Mouse (Mus musculus) 3T3-L1 (cell line): Measurements from ENCODE around the gene A030005L19Rik.
"Not testable (repeated sequence)": the region's sequence is repeated elsewhere in the genome, so short reads cannot be mapped to it uniquely, and the experiment has no call there.

ENCODE experiments used
- DNase-seq: peaks from one replicate; pipeline ENCODE4 v3.0.0-alpha.2; 2015; ENCODE audit warnings: low read depth, low spot score

The A030005L19Rik gene

DNA sequence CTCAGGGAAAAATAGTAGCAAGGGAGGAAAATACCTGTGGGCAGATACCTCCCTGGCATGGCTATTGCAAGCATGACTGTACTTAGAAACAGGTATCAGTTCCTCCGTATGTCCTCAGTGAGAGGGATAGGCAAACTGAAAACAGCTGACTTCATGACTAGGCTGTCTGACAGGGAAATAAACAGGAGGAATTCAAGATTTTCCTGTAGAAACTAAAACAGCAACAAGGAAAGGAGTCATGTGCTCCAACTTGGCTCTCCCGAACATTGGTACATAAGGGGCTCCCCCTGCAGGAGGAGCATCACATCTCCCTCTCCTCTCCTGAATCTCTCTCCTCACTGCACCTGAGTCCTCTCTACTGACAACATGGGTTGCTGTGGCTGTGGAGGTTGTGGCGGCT is at the start of gene A030005L19Rik:
Gene A030005L19Rik (plus strand): TSS at position 301 of the 400 bp plus-strand sequence.
- peak; percentile 37 for DNase-seq

DNA sequence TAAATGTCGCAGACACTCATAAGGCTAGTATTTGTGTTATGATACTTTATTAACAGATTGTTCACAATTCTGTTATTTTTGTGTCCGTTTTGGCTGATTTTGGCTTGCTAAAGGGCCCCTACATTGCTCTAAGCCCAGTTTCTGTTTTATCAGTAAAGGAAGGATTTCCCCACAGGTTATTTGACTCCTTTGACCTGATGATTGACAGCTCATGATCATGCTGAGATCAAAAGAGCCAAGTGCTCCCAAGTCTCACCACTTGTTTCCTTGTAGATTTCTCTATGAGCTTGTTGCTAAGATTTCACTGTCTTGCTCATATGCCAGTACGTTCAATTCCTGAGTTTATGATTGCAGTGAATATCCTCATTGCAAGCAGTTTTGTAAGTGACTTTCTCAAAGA is 42.9 kb upstream of the A030005L19Rik start:
- DNase-seq = no peak

DNA sequence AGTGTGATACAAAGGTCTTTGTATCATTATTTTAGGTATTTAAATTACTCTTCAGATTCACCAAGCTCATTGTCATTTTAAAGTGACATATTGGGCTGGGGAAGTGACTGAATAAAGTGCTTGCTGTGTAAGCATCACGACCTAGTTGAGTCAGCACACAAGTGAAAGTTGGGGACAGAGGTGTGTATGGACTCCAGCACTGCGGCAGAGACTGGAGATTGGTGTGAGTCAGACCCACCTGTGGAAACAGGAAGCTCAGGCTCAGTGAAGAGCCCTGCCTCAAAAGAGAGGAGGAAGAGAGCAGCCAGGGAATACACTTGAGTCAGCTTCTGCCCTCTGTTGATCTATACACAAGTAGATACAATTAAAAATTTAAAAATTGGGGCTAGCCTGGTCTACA is 34.0 kb upstream of the A030005L19Rik start:
- no peak for DNase-seq

DNA sequence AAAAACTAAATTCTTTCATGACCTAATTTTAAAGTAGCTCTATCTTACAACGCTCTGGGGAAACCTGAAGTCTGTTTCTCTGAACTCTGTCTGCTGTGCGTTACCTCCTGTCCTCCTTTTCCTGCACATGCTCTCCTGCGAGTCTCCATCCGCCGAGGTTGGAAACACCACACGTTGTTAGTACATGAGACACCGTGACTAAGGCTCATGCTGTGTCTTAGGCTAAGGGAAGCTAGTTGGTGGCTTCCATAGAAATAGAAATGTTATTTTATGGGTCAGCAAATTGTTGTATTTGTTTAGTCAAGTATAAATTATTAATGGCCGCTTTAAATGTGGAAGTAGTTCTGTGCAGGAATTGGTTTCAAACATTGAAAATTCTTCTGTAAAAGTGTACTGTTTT is 32.9 kb upstream of the A030005L19Rik start:
- no peak for DNase-seq

DNA sequence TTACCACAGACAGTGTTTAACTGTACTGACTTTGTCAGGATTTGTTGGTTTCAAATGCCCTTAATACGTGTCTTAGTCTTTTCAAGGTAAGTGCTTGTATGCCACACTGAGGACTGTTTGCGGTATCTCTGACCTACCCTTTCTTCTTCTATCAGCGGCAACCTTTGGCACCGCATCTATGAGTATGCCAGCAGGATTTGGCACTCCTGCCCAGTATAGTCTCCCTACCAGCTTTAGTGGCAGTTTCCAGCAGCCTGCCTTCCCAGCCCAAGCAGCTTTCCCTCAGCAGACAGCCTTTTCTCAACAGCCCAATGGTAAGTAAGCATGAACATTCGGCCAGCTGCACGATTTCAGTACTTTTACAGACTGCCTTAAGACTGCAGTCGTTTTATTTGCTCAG is 19.9 kb upstream of the A030005L19Rik start:
- DNase-seq = no peak

DNA sequence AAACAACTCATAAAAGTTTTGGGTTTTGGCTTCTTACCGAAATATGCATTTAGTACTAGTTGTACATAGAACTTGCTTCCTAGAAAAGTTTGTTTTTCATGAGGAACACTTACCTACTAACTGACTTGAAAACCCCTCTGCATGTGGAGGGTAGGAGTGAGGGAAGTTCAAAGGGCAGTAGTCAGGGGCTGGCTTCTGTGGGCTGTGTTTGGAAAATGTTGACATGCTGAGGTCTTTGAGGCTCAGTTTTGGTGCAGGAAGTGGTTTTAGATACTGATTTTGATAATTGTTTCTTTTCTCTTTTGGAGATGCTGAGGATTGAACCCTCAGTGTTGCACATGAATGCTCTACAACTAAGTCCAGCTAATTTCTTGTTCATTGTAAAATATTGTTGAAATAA is 12.6 kb upstream of the A030005L19Rik start:
- no peak for DNase-seq

DNA sequence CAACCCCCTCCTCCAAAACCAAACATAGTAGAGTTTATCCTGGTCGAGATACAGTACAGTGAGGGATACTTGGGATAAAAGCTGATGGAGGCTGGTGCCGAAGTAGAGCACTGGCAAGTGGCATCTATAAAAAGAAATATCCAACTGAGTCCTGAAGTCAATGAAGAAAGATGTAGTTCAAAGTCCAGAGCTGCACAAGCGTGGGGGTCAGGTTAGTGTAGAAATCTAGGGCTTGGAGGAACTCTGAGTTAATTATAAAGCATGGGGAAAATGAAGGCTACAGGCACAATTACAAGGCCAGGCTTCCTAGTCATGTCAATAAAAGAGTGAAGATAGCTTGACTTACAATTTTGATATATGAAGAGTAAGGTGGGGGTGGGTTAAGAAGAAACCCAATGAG is 11.9 kb upstream of the A030005L19Rik start:
- DNase-seq = no peak

DNA sequence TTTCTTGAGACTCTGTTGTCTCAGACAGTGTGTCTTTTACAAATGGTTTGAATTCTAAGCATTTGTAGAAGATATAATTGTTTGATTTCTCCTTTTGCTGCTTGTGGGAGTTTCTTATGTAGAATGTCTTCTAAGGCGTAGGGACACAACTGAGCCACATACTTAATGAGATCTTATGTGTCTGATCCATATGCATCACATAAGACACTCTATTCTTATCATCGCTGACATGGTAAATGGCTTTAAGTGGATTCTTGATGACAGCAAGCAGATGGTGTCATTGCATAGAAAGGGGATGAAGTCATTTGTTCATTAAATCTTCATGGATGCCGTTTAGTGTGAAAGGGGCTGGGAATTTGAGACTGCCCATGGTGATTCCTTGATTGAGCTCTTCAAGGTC is 7.2 kb upstream of the A030005L19Rik start:
- DNase-seq = no peak

DNA sequence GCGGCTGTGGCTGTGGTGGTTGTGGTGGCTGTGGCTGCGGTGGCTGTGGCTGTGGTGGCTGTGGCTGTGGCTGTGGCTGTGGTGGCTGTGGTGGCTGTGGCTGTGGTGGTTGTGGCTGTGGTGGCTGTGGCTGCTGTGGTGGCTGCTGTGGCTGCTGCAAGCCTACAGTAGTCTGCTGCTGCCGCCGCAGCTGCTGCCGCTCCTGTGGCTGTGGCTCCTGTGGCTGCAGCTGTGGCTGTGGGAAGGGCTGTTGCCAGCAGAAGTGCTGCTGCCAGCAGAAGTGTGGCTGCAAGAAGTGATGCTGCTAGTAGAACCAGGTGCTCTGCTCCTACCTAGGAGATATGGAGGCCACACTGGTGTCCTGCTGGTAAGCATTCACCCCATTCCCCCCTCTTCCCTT is 309 bp downstream of the A030005L19Rik start:
- not testable (repeated sequence) for DNase-seq

DNA sequence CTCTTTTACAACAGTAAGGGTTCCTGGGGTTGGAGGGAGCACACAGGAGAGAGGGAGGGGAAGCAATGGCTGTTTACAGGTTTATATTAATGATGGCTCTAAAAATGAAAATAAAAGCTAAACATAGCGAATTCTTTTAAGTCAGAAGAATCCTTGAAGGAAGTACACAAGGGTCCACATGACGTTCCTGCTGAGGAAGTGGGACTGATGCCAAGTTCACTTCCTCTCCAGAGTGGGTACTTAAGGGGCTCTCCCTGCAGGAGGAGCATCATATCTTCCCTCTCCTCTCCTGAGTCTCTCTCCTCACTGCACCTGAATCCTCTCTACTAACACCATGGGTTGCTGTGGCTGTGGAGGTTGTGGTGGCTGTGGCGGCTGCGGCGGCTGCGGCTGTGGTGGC is 11.5 kb downstream of the A030005L19Rik start, which contains the start of gene A030014E15Rik:
Gene A030014E15Rik (plus strand): TSS at position 268 of the 400 bp plus-strand sequence.
- DNase-seq = no peak

DNA sequence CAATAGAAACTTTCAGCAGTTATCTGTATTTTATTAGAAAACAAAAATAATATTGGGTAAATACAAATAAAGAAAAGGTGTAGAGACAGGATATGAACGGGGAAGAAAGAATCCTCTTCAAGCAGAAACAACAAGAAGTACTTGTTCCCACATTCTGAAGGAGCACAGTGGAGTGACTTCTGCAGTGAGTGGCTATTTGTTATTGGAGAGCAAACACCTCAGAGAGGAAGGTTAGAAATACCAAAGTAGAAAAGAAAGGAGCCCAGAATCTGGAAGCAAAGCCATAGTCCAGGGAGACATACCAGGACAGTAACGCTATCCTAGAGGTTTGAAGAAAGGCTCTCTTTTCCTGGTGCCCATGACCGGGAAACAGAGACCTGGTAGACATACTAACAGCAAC is 17.4 kb downstream of the A030005L19Rik start:
- DNase-seq = not testable (repeated sequence)

DNA sequence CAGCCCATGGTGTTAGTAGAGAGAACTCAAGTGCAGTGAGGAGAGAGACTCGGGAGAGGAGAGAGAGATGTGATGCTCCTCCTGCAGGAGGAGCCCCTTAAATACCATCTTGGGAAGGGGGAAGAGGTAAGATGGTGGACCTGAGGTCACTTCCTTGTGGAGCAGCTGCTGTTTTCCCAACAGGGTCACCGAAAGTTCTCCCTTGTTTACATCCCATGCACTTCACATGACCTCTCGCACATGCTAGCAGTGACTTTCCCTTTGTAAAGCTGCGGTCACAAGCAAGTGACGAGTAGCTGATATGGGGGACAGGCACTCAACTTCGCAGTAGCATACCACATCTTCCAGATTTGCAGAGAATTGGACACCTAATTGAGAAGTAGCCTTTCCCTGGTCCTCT is 18.2 kb downstream of the A030005L19Rik start, which contains the start of gene Gm6217:
Gene Gm6217 (minus strand): TSS at position 74 of the 400 bp plus-strand sequence.
- not testable (repeated sequence) for DNase-seq

DNA sequence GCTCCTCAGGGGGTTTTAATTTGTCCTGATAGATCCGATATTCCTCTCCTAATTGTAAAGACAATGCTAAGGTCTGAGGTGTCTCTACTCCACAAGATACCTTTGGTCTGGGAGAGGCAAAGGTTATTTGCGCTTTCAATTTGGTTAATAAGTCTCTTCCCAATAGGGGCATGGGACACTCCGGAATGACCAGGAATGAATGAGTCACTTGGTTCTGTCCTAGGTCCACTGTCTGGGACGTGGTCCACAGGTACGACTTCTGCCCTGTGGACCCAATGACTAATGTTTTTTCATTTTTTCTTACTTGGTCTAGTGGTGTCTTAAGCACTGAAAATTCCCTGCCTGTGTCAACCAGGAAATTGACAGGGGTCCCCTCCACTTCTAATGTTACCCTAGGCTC is 25.5 kb downstream of the A030005L19Rik start:
- DNase-seq = no peak

DNA sequence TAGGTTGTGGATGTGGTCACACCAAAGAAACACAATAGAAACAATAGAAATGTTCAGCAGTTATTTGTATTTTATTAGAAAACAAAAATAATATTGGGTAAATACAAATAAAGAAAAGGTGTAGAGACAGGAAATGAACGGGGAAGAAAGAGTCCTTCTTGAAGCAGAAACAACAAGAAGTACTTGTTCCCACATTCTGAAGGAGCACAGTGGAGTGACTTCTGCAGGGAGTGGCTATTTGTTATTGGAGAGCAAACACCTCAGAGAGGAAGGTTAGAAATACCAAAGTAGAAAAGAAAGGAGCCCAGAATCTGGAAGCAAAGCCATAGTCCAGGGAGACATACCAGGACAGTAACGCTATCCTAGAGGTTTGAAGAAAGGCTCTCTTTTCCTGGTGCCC is 29.4 kb downstream of the A030005L19Rik start:
- not testable (repeated sequence) for DNase-seq

DNA sequence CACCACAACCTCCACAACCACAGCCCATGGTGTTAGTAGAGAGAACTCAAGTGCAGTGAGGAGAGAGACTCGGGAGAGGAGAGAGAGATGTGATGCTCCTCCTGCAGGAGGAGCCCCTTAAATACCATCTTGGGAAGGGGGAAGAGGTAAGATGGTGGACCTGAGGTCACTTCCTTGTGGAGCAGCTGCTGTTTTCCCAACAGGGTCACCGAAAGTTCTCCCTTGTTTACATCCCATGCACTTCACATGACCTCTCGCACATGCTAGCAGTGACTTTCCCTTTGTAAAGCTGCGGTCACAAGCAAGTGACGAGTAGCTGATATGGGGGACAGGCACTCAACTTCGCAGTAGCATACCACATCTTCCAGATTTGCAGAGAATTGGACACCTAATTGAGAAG is 30.2 kb downstream of the A030005L19Rik start, which contains the start of gene A030003K21Rik:
Gene A030003K21Rik (minus strand): TSS at position 94 of the 400 bp plus-strand sequence.
- DNase-seq = not testable (repeated sequence)

DNA sequence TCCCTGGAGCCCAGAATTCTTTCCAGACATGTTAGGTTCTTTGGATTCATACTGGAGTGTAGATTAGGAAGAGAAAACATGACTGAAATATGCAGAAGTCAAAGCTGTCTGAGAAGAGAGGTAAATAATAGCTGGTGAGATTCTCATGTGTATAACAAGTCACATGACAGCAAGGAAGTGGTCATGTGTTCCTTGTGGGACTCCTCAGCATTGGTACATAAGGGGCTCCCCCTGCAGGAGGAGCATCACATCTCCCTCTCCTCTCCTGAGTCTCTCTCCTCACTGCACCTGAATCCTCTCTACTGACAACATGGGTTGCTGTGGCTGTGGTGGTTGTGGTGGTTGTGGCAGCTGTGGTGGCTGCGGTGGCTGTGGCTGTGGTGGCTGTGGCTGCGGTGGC is 32.9 kb downstream of the A030005L19Rik start:
- DNase-seq = not testable (repeated sequence)

DNA sequence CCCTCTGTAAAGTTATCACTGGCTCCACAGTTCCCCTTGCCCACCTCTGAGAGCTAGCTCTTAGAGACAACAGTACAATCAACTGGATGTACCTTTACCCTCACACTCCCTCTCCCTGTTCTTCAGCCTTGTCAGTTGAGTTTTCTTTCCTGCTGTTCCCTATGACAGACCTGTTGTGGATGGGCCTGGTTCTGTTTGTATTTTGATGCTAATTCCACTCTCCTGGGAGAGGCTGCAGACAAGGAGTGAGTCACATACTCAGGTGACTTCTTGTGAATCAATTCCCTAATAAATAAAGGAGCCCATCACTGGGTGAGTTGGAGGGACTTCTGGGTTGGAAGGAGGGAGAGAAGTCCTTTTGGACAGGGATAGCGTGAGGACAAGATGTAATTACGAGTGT is 35.5 kb downstream of the A030005L19Rik start:
- no peak for DNase-seq

DNA sequence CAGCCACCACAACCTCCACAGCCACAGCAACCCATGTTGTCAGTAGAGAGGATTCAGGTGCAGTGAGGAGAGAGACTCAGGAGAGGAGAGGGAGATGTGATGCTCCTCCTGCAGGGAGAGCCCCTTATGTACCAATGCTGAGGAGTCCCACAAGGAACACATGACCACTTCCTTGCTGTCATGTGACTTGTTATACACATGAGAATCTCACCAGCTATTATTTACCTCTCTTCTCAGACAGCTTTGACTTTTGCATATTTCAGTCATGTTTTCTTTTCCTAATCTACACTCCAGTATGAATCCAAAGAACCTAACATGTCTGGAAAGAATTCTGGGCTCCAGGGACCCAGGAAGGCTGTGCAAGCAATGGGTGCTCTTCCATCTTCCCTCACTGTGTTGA is 42.8 kb downstream of the A030005L19Rik start, which contains the start of gene Gm7544:
Gene Gm7544 (minus strand): TSS at position 101 of the 400 bp plus-strand sequence.
- not testable (repeated sequence) for DNase-seq

DNA sequence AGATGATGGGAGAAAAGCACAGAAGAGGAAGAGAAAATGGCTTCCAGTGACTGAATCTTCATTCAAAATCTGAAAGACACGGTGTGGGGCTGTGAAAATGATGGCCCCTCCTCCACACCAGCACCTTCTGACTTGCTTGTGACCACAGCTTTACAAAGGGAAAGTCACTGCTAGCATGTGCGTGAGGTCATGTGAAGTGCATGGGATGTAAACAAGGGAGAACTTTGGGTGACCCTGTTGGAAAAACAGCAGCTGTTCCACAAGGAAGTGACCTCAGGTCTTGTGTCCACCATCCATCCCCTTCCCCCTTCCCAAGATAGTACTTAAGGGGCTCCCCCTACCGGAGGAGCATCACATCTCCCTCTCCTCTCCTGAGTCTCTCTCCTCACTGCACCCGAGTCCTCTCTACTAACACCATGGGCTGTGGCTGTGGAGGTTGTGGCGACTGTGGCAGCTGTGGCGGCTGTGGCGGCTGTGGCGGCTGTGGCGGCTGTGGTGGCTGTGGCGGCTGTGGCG is 46.8 kb downstream of the A030005L19Rik start, which contains the start of gene Gm47955:
Gene Gm47955 (plus strand): TSS at position 417 of the 516 bp plus-strand sequence.
- DNase-seq = no peak
